Mouse (Mus musculus): ENCODE results near the gene Dcbld2.

Gene Dcbld2

GRCm38 (mm10) chr16:58408062-58408486 is at the start of gene Dcbld2:
Gene Dcbld2 (plus strand): TSS chr16:58408443.
- CTCF ChIA-PET, result no interaction called here

- CTCF ChIA-PET, result no interaction called here
These were observed 31.1 kb upstream of the Dcbld2 start for GRCm38 (mm10) chr16:58377170-58377569.

DNA sequence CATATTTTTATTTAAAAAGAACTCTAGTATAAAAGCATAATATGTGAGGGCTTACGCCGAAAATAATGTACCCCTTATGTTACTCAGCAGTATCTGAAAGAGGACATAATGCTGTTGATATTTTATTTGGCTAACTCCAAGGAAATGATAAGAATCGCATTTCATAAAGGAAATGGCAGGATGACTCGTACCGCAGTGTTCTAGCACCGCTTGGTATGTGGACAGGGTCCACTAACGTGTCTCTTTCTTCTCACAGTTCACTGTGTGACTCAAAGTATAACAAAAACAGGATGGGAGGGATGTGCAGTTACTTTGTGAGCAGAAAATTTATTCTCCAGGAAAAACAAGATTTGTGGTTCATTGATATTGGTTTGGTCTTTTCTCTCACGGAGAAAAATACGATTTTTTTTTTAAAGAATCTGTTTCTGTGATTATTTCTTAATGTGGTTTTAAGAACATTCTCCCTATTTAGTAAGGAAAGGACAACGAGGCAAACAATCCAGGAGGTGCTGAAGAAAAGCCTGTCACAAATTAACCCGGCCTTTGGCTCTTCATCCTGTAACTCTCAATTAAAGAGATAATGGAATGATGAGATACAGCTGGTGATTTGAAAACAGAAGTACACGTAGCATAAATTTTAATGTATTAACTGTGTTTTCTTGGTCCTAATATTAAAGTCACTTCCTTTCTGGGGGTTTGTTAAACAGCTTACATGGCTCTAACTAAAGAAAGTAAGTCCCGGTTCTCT is 30.3 kb upstream of the Dcbld2 start:
- CTCF ChIA-PET, result no interaction called here

- CTCF ChIA-PET, result no interaction called here
These were observed 21.9 kb upstream of the Dcbld2 start for GRCm38 (mm10) chr16:58386241-58386757.

- CTCF ChIA-PET, result no interaction called here
These were observed 19.0 kb upstream of the Dcbld2 start for GRCm38 (mm10) chr16:58389143-58389755.

- CTCF ChIA-PET, result no interaction called here
These were observed 15.2 kb upstream of the Dcbld2 start for GRCm38 (mm10) chr16:58393036-58393435.

- CTCF ChIA-PET, result no interaction called here
These were observed 14.1 kb upstream of the Dcbld2 start for GRCm38 (mm10) chr16:58394156-58394555.

DNA sequence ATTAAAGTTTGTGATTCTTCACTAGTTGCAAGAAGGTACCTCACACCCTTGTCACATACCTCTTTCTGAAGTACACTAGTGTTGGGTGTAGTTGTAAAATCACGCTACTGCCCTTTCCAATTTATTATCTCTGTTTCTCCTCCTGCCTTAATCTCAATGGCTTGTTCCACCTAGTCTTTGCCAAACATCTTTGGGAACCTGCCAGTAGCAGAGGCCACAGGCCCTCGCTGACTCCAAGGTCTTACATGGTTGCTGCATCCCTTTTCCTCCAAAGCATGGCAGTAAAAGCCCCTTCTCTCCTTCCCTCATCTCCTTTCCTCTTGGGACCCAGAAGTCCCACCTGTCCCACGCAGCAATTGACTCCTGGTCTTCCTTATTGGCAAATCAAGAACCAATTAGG is 9.6 kb upstream of the Dcbld2 start:
- CTCF ChIA-PET, result no interaction called here

GRCm38 (mm10) chr16:58401079-58401478 is 7.2 kb upstream of the Dcbld2 start:
- CTCF ChIA-PET, result no interaction called here

- CTCF ChIA-PET, result interaction anchor here (0.7 kb wide), 1 partner anchor 333 kb away, joined by 3 read pairs; no protein-coding TSS in a partner anchor
These were observed 3.6 kb upstream of the Dcbld2 start for GRCm38 (mm10) chr16:58404665-58405064.

DNA sequence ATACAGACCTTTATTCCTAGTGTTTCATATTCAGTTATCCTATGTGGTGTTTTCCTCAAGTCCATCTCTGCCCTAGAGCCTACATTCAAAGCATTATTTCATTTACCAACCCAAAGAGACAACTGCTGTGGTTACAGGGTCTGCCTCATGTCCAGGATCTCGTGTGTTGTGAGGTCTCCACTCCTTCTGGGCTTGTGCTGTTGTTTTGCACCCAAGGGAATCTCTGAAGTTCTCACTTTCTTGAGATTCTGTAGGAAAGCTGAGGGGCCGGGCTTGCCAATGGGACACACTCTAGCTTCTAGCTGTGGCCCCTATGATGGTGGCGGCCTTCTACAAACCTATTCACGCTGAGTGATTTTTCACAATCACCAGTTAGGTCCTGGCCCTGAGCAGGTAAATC is 3.0 kb upstream of the Dcbld2 start:
- CTCF ChIA-PET, result no interaction called here

DNA sequence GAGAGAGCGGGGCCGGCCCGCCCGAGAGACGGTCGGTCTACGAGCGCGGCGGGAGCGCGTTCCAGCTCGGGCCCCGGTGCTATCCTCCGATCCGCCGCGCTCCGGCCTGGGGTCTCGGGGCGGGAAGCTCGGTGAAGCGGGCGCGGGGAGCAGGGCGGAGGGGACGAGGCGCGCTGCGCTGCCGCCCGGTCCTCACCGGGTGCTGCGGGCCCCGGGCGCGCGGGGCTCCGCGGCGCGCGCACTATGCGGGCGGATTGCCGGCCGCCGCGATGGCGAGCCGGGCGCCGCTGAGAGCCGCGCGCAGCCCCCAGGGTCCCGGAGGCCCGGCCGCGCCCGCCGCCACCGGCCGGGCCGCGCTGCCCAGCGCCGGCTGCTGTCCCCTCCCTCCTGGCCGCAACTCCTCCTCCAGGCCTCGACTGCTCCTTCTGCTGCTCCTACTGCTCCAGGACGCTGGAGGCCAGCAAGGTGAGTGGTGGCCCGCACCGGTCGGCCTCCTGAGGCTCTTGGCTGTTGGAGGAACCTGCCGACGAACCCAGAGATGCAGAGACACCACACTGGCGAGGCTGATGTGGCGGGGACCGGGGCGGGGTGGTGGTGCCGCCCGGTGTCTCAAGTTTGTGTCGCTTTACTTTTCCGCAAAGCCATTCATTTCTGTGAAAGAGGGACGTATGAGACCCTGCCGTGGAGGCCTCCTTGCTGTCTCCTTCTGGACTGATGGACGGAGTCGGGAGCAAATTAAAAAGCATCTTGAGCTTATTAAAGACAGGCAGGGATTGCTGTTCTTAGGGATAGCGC is 441 bp downstream of the Dcbld2 start:
- CTCF ChIA-PET, result no interaction called here

- CTCF ChIA-PET, result no interaction called here
These were observed 1.6 kb downstream of the Dcbld2 start for GRCm38 (mm10) chr16:58409825-58410224.

DNA sequence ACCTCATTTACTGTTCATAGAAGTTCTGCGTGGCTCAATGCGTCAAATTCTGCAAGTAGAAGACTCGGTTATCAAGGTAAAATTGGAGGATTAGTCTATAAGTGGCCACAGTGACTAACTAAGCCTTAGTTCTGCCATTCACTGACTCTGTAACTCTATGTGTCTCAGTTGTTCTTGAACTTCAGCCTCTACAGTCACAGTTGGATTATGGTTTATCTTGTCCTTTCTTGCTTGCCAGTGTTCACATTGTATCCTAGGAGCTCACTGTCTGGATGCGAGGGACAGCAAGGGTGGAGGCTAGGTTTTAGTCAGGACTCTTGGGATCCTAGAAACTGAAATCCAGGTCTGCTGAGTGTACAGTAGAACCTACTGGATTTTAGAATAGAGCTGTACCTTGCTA is 6.6 kb downstream of the Dcbld2 start:
- CTCF ChIA-PET, result no interaction called here

DNA sequence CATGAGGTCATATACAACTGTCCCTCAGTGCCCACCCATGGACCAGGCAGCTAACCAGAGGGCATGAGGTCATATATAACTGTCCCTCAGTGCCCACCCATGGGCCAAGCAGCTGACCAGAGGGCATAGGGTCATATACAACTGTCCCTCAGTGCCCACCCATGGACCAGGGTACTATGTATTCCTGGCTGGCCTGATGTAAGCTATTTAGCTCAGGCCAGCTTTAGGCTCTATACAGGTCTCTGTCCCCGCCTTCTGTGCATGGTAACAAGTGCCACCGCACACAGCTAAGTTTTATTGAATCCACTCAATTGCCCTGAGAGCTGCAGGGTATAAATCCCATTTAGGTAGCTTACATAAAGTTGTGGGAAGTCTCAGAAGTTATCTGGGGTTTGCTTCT is 7.3 kb downstream of the Dcbld2 start:
- CTCF ChIA-PET, result no interaction called here

GRCm38 (mm10) chr16:58421696-58422354 is 13.6 kb downstream of the Dcbld2 start:
- CTCF ChIA-PET, result no interaction called here

- CTCF ChIA-PET, result interaction anchor here (0.6 kb wide), 1 partner anchor 79 kb away, joined by 4 read pairs; no protein-coding TSS in a partner anchor
These were observed 22.0 kb downstream of the Dcbld2 start for GRCm38 (mm10) chr16:58430246-58430645.

GRCm38 (mm10) chr16:58432384-58432783 is 24.1 kb downstream of the Dcbld2 start:
- CTCF ChIA-PET, result no interaction called here

DNA sequence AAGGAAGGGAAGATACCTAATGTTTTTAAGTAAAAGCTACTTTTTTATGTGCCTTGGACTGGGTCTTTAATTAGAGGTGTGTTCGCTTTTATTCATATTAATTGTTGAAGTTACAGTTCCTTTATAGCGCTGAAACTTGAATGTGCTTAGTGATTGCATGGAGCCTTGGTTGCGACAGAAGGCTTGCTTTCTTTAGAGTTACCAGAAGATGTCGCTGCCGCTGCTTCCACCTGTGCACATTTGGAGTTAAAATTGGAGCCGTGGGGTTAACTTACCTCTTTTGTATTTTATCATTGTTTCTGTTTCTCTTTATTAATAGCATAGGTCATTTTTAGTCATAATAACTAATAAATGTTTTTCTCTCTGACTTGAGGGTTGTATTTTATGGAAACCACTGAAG is 36.5 kb downstream of the Dcbld2 start:
- CTCF ChIA-PET, result no interaction called here

- CTCF ChIA-PET, result no interaction called here
These were observed 38.3 kb downstream of the Dcbld2 start for GRCm38 (mm10) chr16:58446281-58447259.

GRCm38 (mm10) chr16:58449073-58449472 is 40.8 kb downstream of the Dcbld2 start:
- CTCF ChIA-PET, result no interaction called here

Data from spleen, embryonic (tissue).